Mouse (Mus musculus) embryonic facial prominence, embryonic 11.5 days (tissue): ENCODE results near the gene Hes3. TPM values are rescaled to one million over a fixed set of nuclear protein-coding genes. Genes with fewer than 3 reads are reported as not detected.

Experiments
- ATAC-seq: fragments of 200-750 bp; cut with Nextera tagmentation; replicated peaks from 2 replicates; pipeline ENCODE4 v1.8.0; 2017; ENCODE audit warnings: low read depth; ENCODE audit not compliant: insufficient number of reproducible peaks, low FRiP score, low TSS enrichment
- DNase-seq: peaks from one replicate; pipeline ENCODE4 v3.0.0-alpha.2; 2015; ENCODE audit warnings: low spot score
- H3K27ac ChIP-seq: fragments of 300-500 bp; sonication (generic); replicated peaks from 2 replicates; pipeline ENCODE4 v1.5.1; 2014; ENCODE audit warnings: mild to moderate bottlenecking, low read depth, low read length, control low read depth
- H3K27me3 ChIP-seq: fragments of 300-500 bp; sonication (generic); 2 replicates; pipeline ENCODE4 v1.6.1; 2014; ENCODE audit warnings: mild to moderate bottlenecking, low read length, moderate library complexity, mixed read lengths; ENCODE audit not compliant: control insufficient read depth, insufficient read depth
- H3K36me3 ChIP-seq: fragments of 300-500 bp; sonication (generic); replicated peaks from 2 replicates; pipeline ENCODE4 v1.6.1; 2014; ENCODE audit warnings: low read depth, mild to moderate bottlenecking, low read length, moderate library complexity, mixed read lengths; ENCODE audit not compliant: control insufficient read depth, insufficient read depth
- H3K4me1 ChIP-seq: fragments of 300-500 bp; sonication (generic); 2 replicates; pipeline ENCODE4 v1.6.1; 2014; ENCODE audit warnings: low read length, mixed read lengths; ENCODE audit not compliant: control insufficient read depth, insufficient read depth
- H3K4me2 ChIP-seq: fragments of 300-500 bp; sonication (generic); 2 replicates; pipeline ENCODE4 v1.6.1; 2014; ENCODE audit warnings: low read depth, mild to moderate bottlenecking, control low read depth, low read length, moderate library complexity
- H3K4me3 ChIP-seq: fragments of 300-500 bp; sonication (generic); 2 replicates; pipeline ENCODE4 v1.5.1; 2014; ENCODE audit warnings: low read depth, low read length, control low read depth
- H3K9ac ChIP-seq: fragments of 300-500 bp; sonication (generic); replicated peaks from 2 replicates; pipeline ENCODE4 v1.6.1; 2014; ENCODE audit warnings: mild to moderate bottlenecking, control low read depth, low read length
- H3K9me3 ChIP-seq: fragments of 300-500 bp; sonication (generic); replicated peaks from 2 replicates; pipeline ENCODE4 v1.6.1; 2016; ENCODE audit warnings: mild to moderate bottlenecking, low read length, inconsistent platforms, mixed read lengths; ENCODE audit not compliant: control insufficient read depth
- WGBS: fragments of 180-500 bp; shearing (Covaris S2); extraction: QIAGEN DNeasy Blood & Tissue Kit; methylation state at CpG from one replicate; pipeline ENCODE4 v1.1.7; 2014; 5-methylcytosine and 5-hydroxymethylcytosine counted together
- polyA plus RNA-seq: library from polyadenylated mRNA; unstranded; fragments of >200 nt; fragmentation: Nextera tagmentation; extraction: Ambion mirVana; gene quantifications from 2 replicates; pipeline ENCODE4 v1.2.1, GENCODE M21; 2014

Hes3 gene
- polyA plus RNA-seq, 1 experiment from 2014 or later, result 0.65 TPM

- Histone ChIP-seq H3K4me2 (peak overlapping the region; percentile 45), H3K27me3 (peaks cover 74% of the 10 kb centered on the region), H3K27ac (no peak overlapping the region), H3K36me3 (no peaks in the 10 kb centered on the region), H3K4me3 (peak overlapping the region; percentile 20), H3K9ac (no peak overlapping the region), H3K9me3 (no peaks in the 10 kb centered on the region), H3K4me1 (peaks cover 7% of the 10 kb centered on the region)
- DNase-seq, result peak; percentile 90
- ATAC-seq, result peak; percentile 62
- 4% methylated on average over 60 of the region's 70 CpGs for WGBS
These were observed 8.1 kb downstream of the Hes3 start for GRCm38 (mm10) chr4:152283186-152283950.

GRCm38 (mm10) chr4:152282721-152283120, 8.7 kb downstream of the Hes3 start:
- Histone ChIP-seq H3K4me2 (peak overlapping the region; percentile 45), H3K27ac (no peak overlapping the region), H3K9ac (no peak overlapping the region), H3K27me3 (peaks cover 68% of the 10 kb centered on the region), H3K4me3 (peak overlapping the region; percentile 20), H3K36me3 (no peaks in the 10 kb centered on the region), H3K9me3 (no peaks in the 10 kb centered on the region), H3K4me1 (peaks cover 7% of the 10 kb centered on the region)
- DNase-seq, result no peak
- WGBS, result 14% methylated on average over 34 of the region's 34 CpGs
- no peak for ATAC-seq

- ATAC-seq, result no peak
- Histone ChIP-seq H3K27ac (no peak overlapping the region), H3K9ac (no peak overlapping the region), H3K27me3 (peaks cover 57% of the 10 kb centered on the region), H3K4me1 (peaks cover 7% of the 10 kb centered on the region), H3K4me3 (no peak overlapping the region), H3K36me3 (no peaks in the 10 kb centered on the region), H3K4me2 (no peak overlapping the region), H3K9me3 (no peaks in the 10 kb centered on the region)
- WGBS, result 39% methylated on average over 15 of the region's 15 CpGs
- no peak for DNase-seq
These were observed 9.9 kb downstream of the Hes3 start for GRCm38 (mm10) chr4:152281601-152282000.

DNA sequence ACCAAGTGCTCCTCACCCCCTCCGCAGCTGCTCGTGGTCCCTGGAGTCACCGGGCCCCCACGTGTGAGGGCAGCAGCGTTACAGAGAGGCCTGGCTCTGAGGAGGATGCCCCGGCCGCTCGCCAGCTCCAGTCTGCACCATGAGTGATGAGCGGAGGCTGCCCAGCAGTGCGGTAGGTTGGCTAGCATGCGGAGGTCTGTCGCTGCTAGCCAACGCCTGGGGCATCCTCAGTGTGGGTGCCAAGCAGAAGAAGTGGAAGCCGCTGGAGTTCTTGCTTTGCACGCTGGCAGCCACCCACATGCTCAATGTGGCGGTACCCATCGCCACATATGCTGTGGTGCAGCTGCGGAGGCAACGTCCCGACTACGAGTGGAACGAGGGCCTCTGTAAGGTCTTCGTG, 12.5 kb downstream of the Hes3 start:
- Histone ChIP-seq H3K27me3 (peaks cover 42% of the 10 kb centered on the region), H3K4me1 (peaks cover 14% of the 10 kb centered on the region), H3K4me2 (no peak overlapping the region), H3K4me3 (no peak overlapping the region), H3K27ac (no peak overlapping the region), H3K9ac (no peak overlapping the region), H3K36me3 (no peaks in the 10 kb centered on the region), H3K9me3 (no peaks in the 10 kb centered on the region)
- ATAC-seq, result no peak
- WGBS, result 89% methylated on average over 23 of the region's 23 CpGs
- no peak for DNase-seq

DNA sequence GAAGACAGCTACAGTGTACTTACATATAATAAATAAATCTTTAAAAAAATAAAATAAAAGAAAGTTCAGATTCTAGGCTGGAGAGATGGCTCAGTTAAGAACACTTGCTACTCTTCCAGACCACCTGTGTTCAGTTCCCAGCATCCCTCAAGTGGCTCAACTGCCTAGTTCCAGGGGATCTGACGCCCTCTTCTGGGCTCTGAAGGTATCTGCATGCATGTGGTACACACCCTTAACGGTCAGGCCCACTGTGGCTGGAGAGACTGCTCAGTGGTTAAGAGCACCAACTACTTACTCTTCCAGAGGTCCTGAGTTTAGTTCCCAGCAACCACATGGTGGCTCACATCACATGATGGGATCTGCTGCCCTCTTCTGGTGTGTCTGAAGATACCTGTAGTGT, 13.5 kb downstream of the Hes3 start:
- Histone ChIP-seq H3K36me3 (no peaks in the 10 kb centered on the region), H3K4me2 (no peak overlapping the region), H3K27me3 (peaks cover 32% of the 10 kb centered on the region), H3K27ac (no peak overlapping the region), H3K9ac (no peak overlapping the region), H3K4me3 (no peak overlapping the region), H3K4me1 (peaks cover 10% of the 10 kb centered on the region), H3K9me3 (no peaks in the 10 kb centered on the region)
- 69% methylated on average over 2 of the region's 2 CpGs for WGBS
- DNase-seq (no peak), ATAC-seq (no peak)

GRCm38 (mm10) chr4:152276389-152277347, 14.8 kb downstream of the Hes3 start:
- no peaks in the 10 kb centered on the region for H3K36me3 ChIP-seq

GRCm38 (mm10) chr4:152274681-152275131, 16.8 kb downstream of the Hes3 start:
- WGBS, result under 1% methylated on average over 20 of the region's 20 CpGs
- peaks cover 11% of the 10 kb centered on the region for H3K27me3 ChIP-seq

More at GRCm38 (mm10) chr4:152276389-152277347, 14.8 kb downstream of the Hes3 start:
- no peak for DNase-seq
- peaks cover 13% of the 10 kb centered on the region for H3K4me1 ChIP-seq
- H3K4me3 ChIP-seq, result no peak overlapping the region
- no peaks in the 10 kb centered on the region for H3K9me3 ChIP-seq
- WGBS, result 50% methylated on average over 10 of the region's 10 CpGs
- H3K9ac ChIP-seq, result no peak overlapping the region
- no peak for ATAC-seq
- H3K27ac ChIP-seq, result no peak overlapping the region
- peaks cover 20% of the 10 kb centered on the region for H3K27me3 ChIP-seq
- H3K4me2 ChIP-seq, result no peak overlapping the region

More at GRCm38 (mm10) chr4:152274681-152275131, 16.8 kb downstream of the Hes3 start:
- Histone ChIP-seq H3K4me3 (peak overlapping the region; percentile 58), H3K9me3 (no peaks in the 10 kb centered on the region), H3K27ac (no peak overlapping the region), H3K4me2 (peak overlapping the region; percentile 99), H3K4me1 (peaks cover 13% of the 10 kb centered on the region), H3K9ac (peak overlapping the region; percentile 76), H3K36me3 (no peaks in the 10 kb centered on the region)
- DNase-seq, result peak; percentile 63
- ATAC-seq, result peak; percentile 2; the same call in 1 of the 2 replicates
